Mouse (Mus musculus) embryo, embryonic 11.5 days (tissue): ENCODE measurements around the gene Prl2c1.
"Not testable (repeated sequence)": the region's sequence is repeated elsewhere in the genome, so short reads cannot be mapped to it uniquely, and the experiment has no call there.

Experiments
- DNase-seq: peaks from one replicate; pipeline ENCODE4 v3.0.0-alpha.2; 2012; ENCODE audit warnings: low read depth, low spot score

Prl2c1 gene

GRCm38 (mm10) chr13:27849042-27849441, at the start of gene Prl2c1:
Gene Prl2c1 (plus strand): TSS chr13:27849342.
- no peak for DNase-seq

DNA sequence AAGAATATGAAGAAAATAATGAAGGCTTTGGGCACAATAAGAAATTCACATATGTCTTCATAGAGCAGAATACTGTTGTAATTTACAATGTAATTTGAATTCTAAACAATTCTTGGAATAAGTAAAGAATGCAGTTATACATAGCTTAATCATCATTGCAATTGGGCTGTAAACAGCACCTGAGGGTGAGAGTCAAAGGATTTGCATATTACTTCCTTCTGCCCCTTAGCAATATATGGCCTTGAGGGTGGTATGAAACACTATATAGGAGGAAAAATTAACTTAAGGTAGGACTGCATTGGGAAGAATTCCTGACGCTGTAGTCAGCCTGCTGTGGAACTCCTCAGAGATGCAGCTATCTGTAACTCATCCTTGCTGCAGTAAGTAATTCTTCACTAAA, 47.8 kb upstream of the Prl2c1 start, which contains the start of gene Prl2a1:
Prl2a1 (plus strand) TSS at position 301 of the 400 bp plus-strand sequence.
- no peak for DNase-seq

DNA sequence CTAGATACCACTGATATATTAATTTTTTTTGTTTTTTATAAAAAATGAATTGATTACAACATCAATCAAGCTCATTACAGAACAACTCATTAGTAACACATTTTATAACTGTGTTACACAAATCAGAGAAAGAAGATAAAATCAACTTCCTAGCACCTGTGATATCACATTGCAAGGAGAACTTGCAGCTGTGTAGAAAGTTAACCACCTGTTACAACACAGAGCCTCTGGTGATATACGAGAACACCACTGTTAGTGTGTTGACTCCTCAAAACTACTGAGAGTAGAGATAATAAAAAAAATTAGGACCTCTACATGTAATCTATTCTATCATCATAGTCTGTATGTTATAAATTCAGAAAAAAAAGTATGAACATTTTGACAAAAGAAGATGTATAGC, 46.4 kb upstream of the Prl2c1 start:
- no peak for DNase-seq

DNA sequence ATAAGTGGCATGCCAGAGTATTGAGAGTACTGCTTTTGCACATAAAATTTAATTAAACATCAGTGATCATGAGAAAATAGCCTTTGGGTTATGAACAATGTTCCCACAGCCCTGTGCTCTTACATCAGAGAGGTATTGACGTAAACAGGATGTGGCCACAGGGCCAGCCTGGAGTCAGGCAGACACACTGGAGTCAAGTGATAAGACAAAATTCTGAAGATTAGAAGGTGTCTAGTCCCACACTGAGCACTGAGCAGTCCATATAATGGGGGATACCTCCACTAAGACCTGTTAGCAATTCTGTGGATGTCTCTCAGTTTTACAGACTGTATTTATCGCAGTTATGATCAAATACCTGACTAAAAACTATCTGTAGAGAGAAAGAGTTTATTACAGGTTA, 55.1 kb downstream of the Prl2c1 start:
- not testable (repeated sequence) for DNase-seq
